Mouse (Mus musculus) stomach, embryonic 15.5 days (tissue): ENCODE data around the gene Kifc1. TPM values are rescaled to one million over a fixed set of nuclear protein-coding genes. Genes with fewer than 3 reads are reported as not detected.
A peak's percentile ranks its signal among the peaks of the same experiment; 100 is the strongest.
"Not testable (repeated sequence)": the region's sequence is repeated elsewhere in the genome, so short reads cannot be mapped to it uniquely, and the experiment has no call there.

Experiments
- ATAC-seq: fragments of 200-750 bp; cut with Nextera tagmentation; 2 replicates; pipeline ENCODE4 v1.8.0; 2017; ENCODE audit warnings: low read depth, moderate number of reproducible peaks, moderate TSS enrichment; ENCODE audit not compliant: insufficient read depth, low FRiP score
- H3K27ac ChIP-seq: fragments of 300-500 bp; sonication (generic); 2 replicates; pipeline ENCODE4 v1.5.1; 2015; ENCODE audit warnings: mild to moderate bottlenecking, inconsistent platforms
- H3K27me3 ChIP-seq: fragments of 300-500 bp; sonication (generic); replicated peaks from 2 replicates; pipeline ENCODE4 v1.6.1; 2015; ENCODE audit warnings: inconsistent platforms
- H3K36me3 ChIP-seq: fragments of 300-500 bp; sonication (generic); 2 replicates; pipeline ENCODE4 v1.6.1; 2015; ENCODE audit warnings: inconsistent platforms
- H3K4me1 ChIP-seq: fragments of 300-500 bp; sonication (generic); 2 replicates; pipeline ENCODE4 v1.6.1; 2015; ENCODE audit warnings: inconsistent platforms
- H3K4me2 ChIP-seq: fragments of 300-500 bp; sonication (generic); 2 replicates; pipeline ENCODE4 v1.6.1; 2015; ENCODE audit warnings: mild to moderate bottlenecking, inconsistent platforms
- H3K4me3 ChIP-seq: fragments of 300-500 bp; sonication (generic); replicated peaks from 2 replicates; pipeline ENCODE4 v1.5.1; 2015; ENCODE audit warnings: inconsistent platforms
- H3K9ac ChIP-seq: fragments of 300-500 bp; sonication (generic); 2 replicates; pipeline ENCODE4 v1.6.1; 2015; ENCODE audit warnings: inconsistent platforms
- H3K9me3 ChIP-seq: fragments of 300-500 bp; sonication (generic); 2 replicates; pipeline ENCODE4 v1.6.1; 2016; ENCODE audit warnings: inconsistent platforms
- WGBS: fragments of 180-500 bp; shearing (Covaris S2); methylation state at CpG from one replicate; pipeline ENCODE4 v1.1.7; 2015; 5-methylcytosine and 5-hydroxymethylcytosine counted together
- polyA plus RNA-seq: library from polyadenylated mRNA; unstranded; fragments of >200 nt; fragmentation: Nextera tagmentation; extraction: Ambion mirVana; gene quantifications from 2 replicates; pipeline ENCODE4 v1.2.1, GENCODE M21; 2015

Kifc1 gene
- polyA plus RNA-seq, 1 experiment from 2014 or later: 7.7 TPM

GRCm38 (mm10) chr17:33909077-33909868 lies 18.8 kb upstream of the Kifc1 start, which contains the start of gene Daxx:
Gene Daxx, plus strand, starts transcription at chr17:33909414.
- Histone ChIP-seq H3K27me3 (no peaks in the 10 kb centered on the region), H3K36me3 (peaks cover 26% of the 10 kb centered on the region), H3K4me2 (peak within 1 kb of the TSS; percentile 98), H3K9me3 (no peaks in the 10 kb centered on the region), H3K9ac (peak within 1 kb of the TSS; percentile 94), H3K27ac (peak within 1 kb of the TSS; percentile 95), H3K4me1 (peaks cover 16% of the 10 kb centered on the region), H3K4me3 (peak within 1 kb of the TSS; percentile 82)
- ATAC-seq: peak; percentile 96
- WGBS: under 1% methylated on average over 68 of the region's 68 CpGs

DNA sequence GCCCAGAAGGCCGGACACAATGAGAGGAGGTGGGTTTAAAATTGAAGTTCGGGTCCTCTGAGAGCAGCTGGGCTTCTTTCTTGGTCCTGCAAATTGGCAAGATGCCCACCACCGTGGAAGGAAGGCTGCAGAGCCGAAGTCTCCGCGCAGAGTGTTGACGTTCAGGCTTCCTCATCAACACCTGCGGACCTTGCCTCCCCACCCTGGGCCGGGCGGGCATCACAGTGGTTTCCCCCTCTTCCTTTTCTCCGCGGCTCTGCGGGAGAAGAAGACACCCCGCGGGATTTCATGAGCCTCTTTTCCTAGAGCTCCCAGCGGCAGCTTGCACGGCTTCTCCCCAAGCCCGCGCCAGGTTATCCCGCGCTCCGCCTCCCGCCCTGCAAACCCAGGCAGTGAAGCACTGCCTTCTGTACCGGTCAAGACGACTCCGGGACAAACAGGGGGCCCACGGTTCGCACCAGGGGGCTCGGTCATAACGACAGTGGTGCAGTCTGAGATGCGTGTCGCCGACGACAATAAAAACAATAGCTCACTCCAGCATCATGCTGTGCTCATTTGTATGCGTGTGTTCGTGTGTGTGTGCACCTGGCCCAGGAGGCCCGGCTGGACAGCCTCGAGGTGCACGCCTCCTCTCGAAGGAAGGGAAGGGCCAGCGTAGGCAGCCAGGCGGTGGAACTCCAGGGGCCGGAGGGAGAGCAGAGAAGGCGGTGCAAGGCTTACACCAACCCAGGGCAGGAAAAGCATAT lies 18.0 kb upstream of the Kifc1 start:
- Histone ChIP-seq H3K4me1 (peaks cover 16% of the 10 kb centered on the region), H3K4me3 (peak overlapping the region; percentile 82)

DNA sequence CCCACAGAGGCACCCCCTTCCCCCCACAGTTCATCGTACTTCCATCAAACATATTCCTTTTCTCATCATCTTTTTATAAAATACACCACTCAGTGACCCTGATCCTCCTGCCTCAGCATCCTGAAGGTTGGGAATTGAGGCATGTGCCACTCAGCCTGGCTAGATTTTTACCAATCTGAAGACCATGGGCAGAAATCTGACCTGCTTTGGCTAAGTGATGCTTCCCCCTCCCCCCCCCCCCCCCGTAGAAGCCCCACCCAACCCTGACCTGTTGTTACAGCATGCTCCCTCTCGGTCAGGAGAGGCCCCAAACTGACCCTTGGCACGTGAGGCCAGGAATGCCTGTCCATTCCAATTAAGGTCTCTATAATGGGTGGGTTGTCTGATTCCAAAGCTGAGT lies 14.4 kb upstream of the Kifc1 start, which contains the start of gene Platr17:
Platr17 (plus strand) TSS at position 301 of the 400 bp plus-strand sequence.
- not testable (repeated sequence) for H3K4me3 ChIP-seq, ATAC-seq, H3K9me3 ChIP-seq, H3K27ac ChIP-seq, H3K4me2 ChIP-seq, H3K36me3 ChIP-seq, H3K27me3 ChIP-seq, H3K9ac ChIP-seq, H3K4me1 ChIP-seq
- 55% methylated on average over 2 of the region's 4 CpGs for WGBS

More for the DNA sequence above, 18.0 kb upstream of the Kifc1 start:
- Histone ChIP-seq H3K4me2 (peak overlapping the region; percentile 98), H3K27ac (peak overlapping the region; percentile 95), H3K27me3 (no peaks in the 10 kb centered on the region), H3K9me3 (no peaks in the 10 kb centered on the region), H3K36me3 (peaks cover 20% of the 10 kb centered on the region), H3K9ac (peak overlapping the region; percentile 52)
- ATAC-seq: peak; percentile 48
- WGBS: 1% methylated on average over 43 of the region's 44 CpGs

DNA sequence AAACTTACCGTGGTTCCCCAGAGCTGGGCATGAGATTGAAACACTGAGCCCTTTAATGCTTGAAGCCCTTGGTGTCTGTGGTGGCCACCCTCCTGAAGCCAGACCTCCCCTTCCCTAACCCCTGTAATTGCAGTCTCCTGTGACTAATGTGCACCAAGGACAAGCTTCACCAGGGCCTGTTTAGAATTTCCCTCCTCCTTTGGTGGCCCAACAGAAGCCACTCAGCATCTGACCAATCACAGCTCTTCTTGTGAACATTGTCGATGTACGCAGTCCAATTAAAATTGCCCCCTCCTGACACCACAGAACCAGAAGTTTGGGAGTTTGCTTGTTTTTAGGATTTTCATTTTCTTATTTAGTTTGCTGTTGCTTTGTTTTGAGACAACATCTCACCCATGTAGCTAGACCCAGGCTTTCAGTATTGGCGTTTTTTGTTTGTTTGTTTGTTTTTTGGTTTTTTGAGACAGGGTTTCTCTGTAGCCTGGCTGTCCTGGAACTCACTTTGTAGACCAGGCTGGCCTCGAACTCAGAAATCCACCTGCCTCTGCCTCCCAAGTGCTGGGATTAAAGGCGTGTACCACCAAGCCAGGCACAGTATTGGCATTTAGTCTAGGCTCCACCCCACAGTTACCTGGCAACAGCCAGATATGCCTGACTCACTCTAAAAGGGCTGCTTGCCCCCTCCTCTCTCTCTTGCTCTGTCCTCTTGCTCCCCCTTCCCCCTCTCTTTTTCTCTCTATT lies 13.6 kb upstream of the Kifc1 start:
- not testable (repeated sequence) for H3K9me3 ChIP-seq, H3K36me3 ChIP-seq, H3K4me1 ChIP-seq, ATAC-seq, H3K27ac ChIP-seq, H3K4me2 ChIP-seq, H3K27me3 ChIP-seq, H3K4me3 ChIP-seq, H3K9ac ChIP-seq
- 75% methylated on average over 6 of the region's 6 CpGs for WGBS

- Histone ChIP-seq H3K4me3 (no peak overlapping the region), H3K27ac (no peak overlapping the region)
- WGBS: 74% methylated on average over 7 of the region's 7 CpGs
Measured at GRCm38 (mm10) chr17:33902491-33902890, 12.0 kb upstream of the Kifc1 start.

DNA sequence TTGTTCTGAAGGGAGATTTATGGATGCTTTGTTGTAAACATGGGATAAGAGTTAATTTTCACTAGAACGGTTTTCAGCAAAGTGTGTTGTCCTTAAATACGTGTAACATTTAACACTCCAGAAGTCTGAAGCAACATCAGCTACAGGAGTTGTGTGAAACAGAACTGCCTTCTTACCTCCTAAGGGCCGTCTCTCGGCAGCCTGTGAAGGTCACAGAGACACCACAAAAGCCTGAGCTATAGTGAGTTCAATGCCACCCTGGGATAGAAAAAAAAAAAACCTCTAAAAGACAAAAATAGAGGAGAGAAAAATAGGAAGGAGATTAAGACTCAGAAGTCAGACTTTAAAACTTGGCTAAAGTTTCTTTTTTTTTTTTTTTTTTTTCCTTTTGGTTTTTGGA lies 11.6 kb upstream of the Kifc1 start:
- Histone ChIP-seq H3K27me3 (no peaks in the 10 kb centered on the region), H3K9me3 (no peaks in the 10 kb centered on the region), H3K27ac (no peak overlapping the region), H3K4me3 (no peak overlapping the region), H3K4me2 (no peak overlapping the region), H3K9ac (no peak overlapping the region), H3K36me3 (no peaks in the 10 kb centered on the region), H3K4me1 (no peaks in the 10 kb centered on the region)
- no peak for ATAC-seq
- 46% methylated on average over 4 of the region's 4 CpGs for WGBS

More at GRCm38 (mm10) chr17:33902491-33902890, 12.0 kb upstream of the Kifc1 start:
- Histone ChIP-seq H3K9ac (no peak overlapping the region), H3K36me3 (no peaks in the 10 kb centered on the region), H3K4me1 (no peaks in the 10 kb centered on the region), H3K27me3 (no peaks in the 10 kb centered on the region), H3K4me2 (no peak overlapping the region), H3K9me3 (no peaks in the 10 kb centered on the region)
- no peak for ATAC-seq

DNA sequence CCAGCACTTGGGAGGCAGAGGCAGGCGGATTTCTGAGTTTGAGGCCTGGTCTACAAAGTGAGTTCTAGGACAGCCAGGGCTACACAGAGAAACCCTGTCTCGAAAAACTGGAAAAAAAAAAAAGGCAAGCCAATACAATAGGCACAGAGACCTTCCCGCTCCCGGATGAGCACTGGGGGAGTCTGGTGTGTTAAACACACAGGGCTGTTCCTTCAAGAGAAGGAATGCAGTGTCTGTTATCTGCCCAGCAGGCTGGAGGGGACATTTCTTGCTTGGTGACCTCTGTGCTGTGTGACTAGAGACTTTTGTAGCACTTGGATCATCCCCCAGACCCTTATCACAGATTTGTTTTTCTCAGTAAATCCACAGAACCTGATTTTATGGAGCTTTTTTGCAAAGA lies 11.2 kb upstream of the Kifc1 start:
- H3K4me2 ChIP-seq: no peak overlapping the region
- WGBS: 67% methylated on average over 4 of the region's 4 CpGs
- H3K4me1 ChIP-seq: no peaks in the 10 kb centered on the region
- no peaks in the 10 kb centered on the region for H3K36me3 ChIP-seq
- H3K27ac ChIP-seq: no peak overlapping the region
- no peak overlapping the region for H3K4me3 ChIP-seq
- no peak for ATAC-seq
- H3K9me3 ChIP-seq: no peaks in the 10 kb centered on the region
- no peaks in the 10 kb centered on the region for H3K27me3 ChIP-seq
- H3K9ac ChIP-seq: no peak overlapping the region

DNA sequence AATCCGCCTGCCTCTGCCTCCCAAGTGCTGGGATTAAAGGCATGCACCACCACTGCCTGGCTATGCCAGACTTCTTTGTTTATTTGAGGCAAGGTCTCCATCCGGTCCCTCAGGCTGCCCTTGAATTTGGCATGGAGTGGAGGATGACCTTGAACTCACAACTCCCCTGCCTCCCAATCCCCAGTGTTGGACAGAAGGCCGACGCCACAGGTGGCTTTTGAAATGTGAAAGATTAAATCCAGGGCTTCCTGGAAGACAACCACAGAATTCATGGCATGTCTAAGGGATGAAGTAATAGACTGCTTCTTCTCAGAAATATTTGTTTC lies 10.5 kb upstream of the Kifc1 start:
- Histone ChIP-seq H3K27me3 (no peaks in the 10 kb centered on the region), H3K27ac (no peak overlapping the region), H3K9ac (no peak overlapping the region), H3K4me3 (no peak overlapping the region), H3K36me3 (no peaks in the 10 kb centered on the region), H3K9me3 (no peaks in the 10 kb centered on the region), H3K4me2 (no peak overlapping the region), H3K4me1 (no peaks in the 10 kb centered on the region)
- ATAC-seq: no peak
- WGBS: 70% methylated on average over 4 of the region's 4 CpGs

- no peak overlapping the region for H3K4me2 ChIP-seq
- H3K9me3 ChIP-seq: no peaks in the 10 kb centered on the region
- no peak overlapping the region for H3K27ac ChIP-seq
- H3K27me3 ChIP-seq: no peaks in the 10 kb centered on the region
- H3K36me3 ChIP-seq: no peaks in the 10 kb centered on the region
- H3K9ac ChIP-seq: no peak overlapping the region
- WGBS: 58% methylated on average over 7 of the region's 7 CpGs
- no peak overlapping the region for H3K4me3 ChIP-seq
- no peak for ATAC-seq
- H3K4me1 ChIP-seq: no peaks in the 10 kb centered on the region
Measured at GRCm38 (mm10) chr17:33900281-33900988, 10.0 kb upstream of the Kifc1 start.

DNA sequence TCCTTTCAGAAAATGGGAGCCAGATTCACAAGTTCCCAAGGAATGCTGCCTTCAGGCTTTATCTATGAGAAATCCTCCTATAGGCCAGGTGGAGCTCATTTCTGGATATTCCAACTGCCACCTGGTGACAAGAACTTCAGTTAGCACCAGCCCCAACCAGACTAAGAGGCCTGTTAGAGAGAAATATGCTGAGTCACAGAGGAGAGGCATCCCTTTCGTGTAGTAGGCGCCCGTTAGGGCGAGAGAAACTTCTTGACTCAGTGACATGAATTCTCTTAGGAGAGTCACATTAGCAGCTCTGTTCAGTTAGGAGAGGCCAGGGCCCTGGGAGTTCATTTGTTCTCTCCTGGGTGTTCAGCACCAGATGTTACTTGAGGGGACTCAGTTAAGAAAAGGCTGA lies 9.2 kb upstream of the Kifc1 start:
- Histone ChIP-seq H3K27ac (no peak overlapping the region), H3K36me3 (no peaks in the 10 kb centered on the region), H3K9me3 (no peaks in the 10 kb centered on the region), H3K9ac (no peak overlapping the region), H3K4me1 (no peaks in the 10 kb centered on the region), H3K27me3 (no peaks in the 10 kb centered on the region), H3K4me3 (no peak overlapping the region), H3K4me2 (no peak overlapping the region)
- ATAC-seq: peak; percentile 67; the same call in 1 of the 2 replicates
- WGBS: 73% methylated on average over 4 of the region's 4 CpGs

DNA sequence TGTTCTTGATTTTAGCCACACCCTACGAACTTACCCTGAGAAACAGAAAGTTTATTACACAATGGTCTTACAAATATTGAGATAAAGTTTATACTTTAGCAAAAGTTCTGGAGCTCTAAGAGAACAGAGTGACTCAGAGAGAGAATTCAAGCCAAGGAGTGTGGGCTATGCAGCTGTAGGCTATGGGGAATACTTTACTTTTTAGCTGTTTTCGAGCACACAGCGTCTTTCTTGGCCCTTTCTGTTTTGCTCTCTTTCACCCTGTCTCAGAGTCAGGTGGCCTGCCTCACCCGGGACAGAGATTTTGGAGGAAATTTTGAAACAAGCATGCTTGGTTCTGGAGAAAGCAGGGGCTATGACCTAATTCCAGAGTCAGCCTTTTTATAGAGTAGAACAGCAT lies 7.7 kb upstream of the Kifc1 start:
- not testable (repeated sequence) for H3K27me3 ChIP-seq, H3K9ac ChIP-seq, H3K27ac ChIP-seq, H3K4me3 ChIP-seq, H3K4me2 ChIP-seq, H3K9me3 ChIP-seq, ATAC-seq, H3K4me1 ChIP-seq, H3K36me3 ChIP-seq
- WGBS: 79% methylated on average over 4 of the region's 4 CpGs
